Mouse (Mus musculus) ovary, adult 18-20 months (tissue): Measurements from ENCODE around the gene Syf2.
"Not testable (repeated sequence)": the region's sequence is repeated elsewhere in the genome, so short reads cannot be mapped to it uniquely, and the experiment has no call there.

Source experiments
- DNase-seq: peaks from one replicate; pipeline ENCODE4 v3.0.0; 2022; ENCODE audit warnings: low spot score, mixed read lengths

Gene Syf2

GRCm38 (mm10) chr4:134930684-134931481, at the start of gene Syf2:
Gene Syf2 (plus strand): TSS chr4:134930898.
- DNase-seq, result peak; percentile 91

GRCm38 (mm10) chr4:134883266-134883665, 47.4 kb upstream of the Syf2 start:
- DNase-seq, result no peak

GRCm38 (mm10) chr4:134883808-134884207, 46.9 kb upstream of the Syf2 start:
- no peak for DNase-seq

GRCm38 (mm10) chr4:134884364-134884763, 46.3 kb upstream of the Syf2 start:
- DNase-seq, result no peak

- DNase-seq, result no peak
Measured at GRCm38 (mm10) chr4:134892096-134892495, 38.6 kb upstream of the Syf2 start.

GRCm38 (mm10) chr4:134897256-134897655, 33.4 kb upstream of the Syf2 start:
- DNase-seq, result no peak

GRCm38 (mm10) chr4:134901126-134901525, 29.6 kb upstream of the Syf2 start:
- no peak for DNase-seq

- no peak for DNase-seq
Measured at GRCm38 (mm10) chr4:134903046-134903445, 27.7 kb upstream of the Syf2 start.

GRCm38 (mm10) chr4:134911406-134911805, 19.3 kb upstream of the Syf2 start:
- DNase-seq, result not testable (repeated sequence)

- DNase-seq, result no peak
Measured at GRCm38 (mm10) chr4:134913413-134913812, 17.3 kb upstream of the Syf2 start.

GRCm38 (mm10) chr4:134914122-134914863, 16.4 kb upstream of the Syf2 start:
- DNase-seq, result no peak

- DNase-seq, result peak; percentile 89
Measured at GRCm38 (mm10) chr4:134914864-134915209, 15.9 kb upstream of the Syf2 start, which contains the start of gene Tmem50a. Gene Tmem50a (minus strand): TSS chr4:134915024.

GRCm38 (mm10) chr4:134915223-134916050, 15.3 kb upstream of the Syf2 start:
- DNase-seq, result no peak

- DNase-seq, result no peak
Measured at GRCm38 (mm10) chr4:134917194-134917593, 13.5 kb upstream of the Syf2 start.

- peak; percentile 59 for DNase-seq
Measured at GRCm38 (mm10) chr4:134918381-134918780, 12.3 kb upstream of the Syf2 start.

- no peak for DNase-seq
Measured at GRCm38 (mm10) chr4:134919733-134920540, 10.8 kb upstream of the Syf2 start.

- DNase-seq, result no peak
Measured at GRCm38 (mm10) chr4:134920631-134921030, 10.1 kb upstream of the Syf2 start.

- no peak for DNase-seq
Measured at GRCm38 (mm10) chr4:134921703-134922102, 9.0 kb upstream of the Syf2 start.

GRCm38 (mm10) chr4:134922111-134922924, 8.4 kb upstream of the Syf2 start:
- no peak for DNase-seq

GRCm38 (mm10) chr4:134922925-134923244, 7.8 kb upstream of the Syf2 start:
- DNase-seq, result peak; percentile 67
